Comparison of ENCODE assay signal across 31 mouse cellular contexts in the genomic region with DNA sequence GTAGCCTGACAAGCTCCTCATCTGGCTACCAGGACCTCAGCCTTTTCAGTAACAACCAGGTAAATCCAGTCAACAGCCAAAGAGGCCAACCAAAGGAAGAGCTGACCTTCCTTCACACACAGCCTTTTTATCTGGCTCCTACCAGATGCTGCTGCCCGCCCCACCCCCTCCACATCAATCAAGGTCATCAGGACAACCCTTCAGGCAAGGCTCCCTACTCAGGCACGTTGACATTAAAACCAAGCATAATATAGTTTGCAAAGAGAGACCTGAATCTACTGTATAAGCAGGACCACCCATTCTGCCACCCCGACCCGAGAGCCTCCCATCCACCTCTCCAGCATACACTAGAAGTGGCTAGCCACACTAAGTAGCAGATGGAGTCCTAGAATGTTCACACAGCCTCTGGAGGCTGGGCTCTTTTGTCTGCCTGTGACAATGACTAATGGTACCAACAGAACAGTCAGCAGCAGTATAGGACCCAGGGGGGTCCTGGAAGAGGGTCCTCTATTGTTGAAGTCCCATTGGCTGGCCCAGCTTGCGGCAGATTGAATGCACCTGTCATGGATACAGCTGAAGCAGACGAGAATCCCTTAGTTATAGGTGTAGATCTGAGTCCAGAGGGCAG.
DNase-seq lines count a peak whose midpoint lies in the region; ATAC-seq and TF ChIP-seq lines count a peak whose summit lies in the region.
"Had no signal": no experiment of that assay in that cellular context is flagged by ENCODE, and none has a peak within 500 bp of the region (broad histone marks: within the 10 kb centered on the region; RNA-seq: fewer than 3 reads in every experiment).

No protein-coding gene starts in this region.

- no peak overlapping the region for H3K4me2 ChIP-seq in hindbrain, postnatal 0 days (ENCODE audit: low read depth, low read length)
- H3K4me2 ChIP-seq in hindbrain, embryonic 14.5 days (replicated peaks) = no peak overlapping the region
- H3K4me2 ChIP-seq in neural tube, embryonic 12.5 days (replicated peaks) = no peak overlapping the region
- H3K4me2 ChIP-seq: embryonic facial prominence, embryonic 13.5 days; forebrain, embryonic 15.5 days; heart, embryonic 11.5 days; limb, embryonic 15.5 days; liver, embryonic 13.5 days; midbrain, embryonic 13.5 days had no signal

- 0 out of 2 replicates have a peak overlapping the region, but pooled peaks have one; percentile 50 for H3K27ac ChIP-seq in hindbrain, embryonic 10.5 days
- H3K27ac ChIP-seq in hindbrain, postnatal 0 days = no peak overlapping the region
- no peak overlapping the region for H3K27ac ChIP-seq in hindbrain, embryonic 14.5 days
- no peak overlapping the region for H3K27ac ChIP-seq in neural tube, embryonic 12.5 days
- H3K27ac ChIP-seq: embryonic facial prominence, embryonic 13.5 days; forebrain, embryonic 10.5 days; forebrain, embryonic 15.5 days; layer of hippocampus, adult 2 months; limb, embryonic 10.5 days; limb, embryonic 15.5 days; liver, embryonic 13.5 days; midbrain, embryonic 13.5 days had no signal

- 66% methylated on average over 6 of the region's 6 CpGs for WGBS in hindbrain, embryonic 10.5 days
- 50% methylated on average over 6 of the region's 6 CpGs for WGBS in hindbrain, postnatal 0 days
- 46% methylated on average over 6 of the region's 6 CpGs for WGBS in hindbrain, embryonic 14.5 days
- WGBS in neural tube, embryonic 12.5 days = 42% methylated on average over 6 of the region's 6 CpGs

- H3K27me3 ChIP-seq in hindbrain, embryonic 10.5 days (ENCODE audit: insufficient read depth, poor library complexity, severe bottlenecking) = no peaks in the 10 kb centered on the region
- no peaks in the 10 kb centered on the region for H3K27me3 ChIP-seq in hindbrain, postnatal 0 days (ENCODE audit: insufficient read depth, low read length)
- no peaks in the 10 kb centered on the region for H3K27me3 ChIP-seq in hindbrain, embryonic 14.5 days (ENCODE audit: control insufficient read depth, insufficient read depth, low read length)
- H3K27me3 ChIP-seq in neural tube, embryonic 12.5 days (replicated peaks) = no peaks in the 10 kb centered on the region
- H3K27me3 ChIP-seq: embryonic facial prominence, embryonic 13.5 days; forebrain, embryonic 15.5 days; limb, embryonic 15.5 days; liver, embryonic 13.5 days; midbrain, embryonic 13.5 days had no signal

- H3K36me3 ChIP-seq in hindbrain, embryonic 10.5 days = no peaks in the 10 kb centered on the region
- H3K36me3 ChIP-seq in hindbrain, postnatal 0 days (ENCODE audit: insufficient read depth, low read length) = no peaks in the 10 kb centered on the region
- H3K36me3 ChIP-seq in hindbrain, embryonic 14.5 days (replicated peaks; ENCODE audit: control insufficient read depth, insufficient read depth) = no peaks in the 10 kb centered on the region
- H3K36me3 ChIP-seq in neural tube, embryonic 12.5 days = no peaks in the 10 kb centered on the region
- H3K36me3 ChIP-seq: embryonic facial prominence, embryonic 13.5 days; forebrain, embryonic 10.5 days; forebrain, embryonic 15.5 days; limb, embryonic 10.5 days; limb, embryonic 15.5 days; liver, embryonic 13.5 days; midbrain, embryonic 13.5 days had no signal

- H3K9me3 ChIP-seq in hindbrain, embryonic 10.5 days = no peaks in the 10 kb centered on the region
- H3K9me3 ChIP-seq in hindbrain, postnatal 0 days (ENCODE audit: low read length) = no peaks in the 10 kb centered on the region
- no peaks in the 10 kb centered on the region for H3K9me3 ChIP-seq in hindbrain, embryonic 14.5 days (ENCODE audit: control insufficient read depth, low read length)
- H3K9me3 ChIP-seq in neural tube, embryonic 12.5 days = no peaks in the 10 kb centered on the region
- H3K9me3 ChIP-seq: embryonic facial prominence, embryonic 13.5 days; forebrain, embryonic 10.5 days; forebrain, embryonic 15.5 days; limb, embryonic 10.5 days; limb, embryonic 15.5 days; liver, embryonic 13.5 days; megakaryocyte, embryonic 14.5 days; midbrain, embryonic 13.5 days had no signal

- TF ChIP-seq CTCF in hindbrain, postnatal 0 days (IDR thresholded peaks at IDR 0.05; ENCODE audit: low read depth) = no peak

- ATAC-seq in hindbrain, postnatal 0 days = no peak
- no peak for ATAC-seq in hindbrain, embryonic 14.5 days (ENCODE audit: low FRiP score)
- peak; percentile 86 for ATAC-seq in neural tube, embryonic 12.5 days (ENCODE audit: low FRiP score, low read depth)
- ATAC-seq: forebrain, embryonic 15.5 days; inflammation-experienced regulatory T-cells, adult 6 months; lung, postnatal 0 days; midbrain, embryonic 13.5 days had no signal

- H3K9ac ChIP-seq in hindbrain, postnatal 0 days (replicated peaks; ENCODE audit: low read length) = no peak overlapping the region
- H3K9ac ChIP-seq in hindbrain, embryonic 14.5 days = no peak overlapping the region
- no peak overlapping the region for H3K9ac ChIP-seq in neural tube, embryonic 12.5 days
- H3K9ac ChIP-seq: embryonic facial prominence, embryonic 13.5 days; forebrain, embryonic 15.5 days; limb, embryonic 15.5 days; liver, embryonic 13.5 days; midbrain, embryonic 13.5 days had no signal

- H3K4me1 ChIP-seq in hindbrain, embryonic 10.5 days (replicated peaks) = peaks cover 22% of the 10 kb centered on the region; the same call in 1 of the 2 replicates
- H3K4me1 ChIP-seq in hindbrain, postnatal 0 days (ENCODE audit: insufficient read depth, low read length) = no peaks in the 10 kb centered on the region
- H3K4me1 ChIP-seq in hindbrain, embryonic 14.5 days (replicated peaks; ENCODE audit: control insufficient read depth, insufficient read depth, low read length) = no peaks in the 10 kb centered on the region
- peaks cover 3% of the 10 kb centered on the region; the same call in 1 of the 2 replicates for H3K4me1 ChIP-seq in neural tube, embryonic 12.5 days
- H3K4me1 ChIP-seq: forebrain, embryonic 10.5 days; forebrain, embryonic 15.5 days; limb, embryonic 10.5 days; limb, embryonic 15.5 days; liver, embryonic 13.5 days; megakaryocyte, embryonic 14.5 days; midbrain, embryonic 13.5 days had no signal

- no peak overlapping the region for H3K4me3 ChIP-seq in hindbrain, embryonic 10.5 days
- no peak overlapping the region for H3K4me3 ChIP-seq in hindbrain, postnatal 0 days (ENCODE audit: low read length)
- H3K4me3 ChIP-seq in hindbrain, embryonic 14.5 days (replicated peaks; ENCODE audit: low read length) = no peak overlapping the region
- no peak overlapping the region for H3K4me3 ChIP-seq in neural tube, embryonic 12.5 days
- H3K4me3 ChIP-seq: embryonic facial prominence, embryonic 13.5 days; forebrain, embryonic 10.5 days; forebrain, embryonic 15.5 days; layer of hippocampus, adult 2 months; limb, embryonic 10.5 days; limb, embryonic 15.5 days; liver, embryonic 13.5 days; megakaryocyte, embryonic 14.5 days; midbrain, embryonic 13.5 days had no signal

- DNase-seq in embryo, embryonic 10.5 days (ENCODE audit: low spot score) = peak; percentile 26
- DNase-seq in embryo, embryonic 9.5 days (ENCODE audit: extremely low spot score) = no peak
- peak; percentile 29 for DNase-seq in hindbrain, embryonic 10.5 days (ENCODE audit: low spot score)
- no peak for DNase-seq in hindbrain, postnatal 0 days (ENCODE audit: low spot score)
- DNase-seq in hindbrain, embryonic 14.5 days (ENCODE audit: low spot score) = peak; percentile 35
- DNase-seq in layer of hippocampus, postnatal 36 days = no peak
- DNase-seq in left cerebral cortex, adult 8-10 months (ENCODE audit: low spot score in 2 of 2) = no peak
- DNase-seq: adrenal gland, postnatal 25 days; cerebellum, adult 11-12 months; cerebellum, adult 9-11 months; heart, postnatal 36 days; kidney, adult 2 months; kidney, postnatal 36 days; liver, embryonic 13.5 days; lung, adult 18-20 months; lung, postnatal 4 days; retina, postnatal 1 day; right cerebral cortex, postnatal 14 days; thymus, postnatal 25 days had no signal

Comparison
In these comparisons a context has a peak if more than half of its experiments do, and no peak if none do; other contexts are left out.
1. DNase-seq: peak in embryo, embryonic 10.5 days (single experiment), hindbrain, embryonic 10.5 days (single experiment) and hindbrain, embryonic 14.5 days (single experiment); none in embryo, embryonic 9.5 days (single experiment), hindbrain, postnatal 0 days (single experiment), layer of hippocampus, postnatal 36 days (0 of 2) and left cerebral cortex, adult 8-10 months (0 of 2).